Comparison of ENCODE assay signal across 10 mouse cellular contexts in genomic region chr15:80163274-80163673, GRCm38 (mm10). TPM values are rescaled to one million over a fixed set of nuclear protein-coding genes. Genes with fewer than 3 reads are reported as not detected.
DNase-seq lines count a peak whose midpoint lies in the region; ATAC-seq and TF ChIP-seq lines count a peak whose summit lies in the region.
"Had no signal": no experiment of that assay in that cellular context is flagged by ENCODE, and none has a peak within 500 bp of the region (broad histone marks: within the 10 kb centered on the region; RNA-seq: fewer than 3 reads in every experiment).

No protein-coding gene starts in this region.

- H3K27me3 ChIP-seq in heart, embryonic 16.5 days (ENCODE audit: control insufficient read depth, insufficient read depth, low read length) = no peaks in the 10 kb centered on the region
- no peaks in the 10 kb centered on the region for H3K27me3 ChIP-seq in heart, adult 2 months (ENCODE audit: control insufficient read depth, insufficient read depth, low read length)
- H3K27me3 ChIP-seq: stomach, embryonic 15.5 days had no signal

- TF ChIP-seq POLR2A in heart, adult 2 months (IDR thresholded peaks at IDR 0.05; ENCODE audit: insufficient read depth, low read depth, low read length) = no peak
- no peak for TF ChIP-seq POLR2A in olfactory bulb, adult 2 months (IDR thresholded peaks at IDR 0.05; ENCODE audit: insufficient read depth, low read depth, low read length)

- H3K9ac ChIP-seq in heart, embryonic 16.5 days (ENCODE audit: low read length) = no peak overlapping the region
- no peak overlapping the region for H3K9ac ChIP-seq in heart, adult 2 months (ENCODE audit: low read depth, low read length)
- H3K9ac ChIP-seq: stomach, embryonic 15.5 days had no signal

- no peak overlapping the region for H3K4me3 ChIP-seq in heart, embryonic 16.5 days (ENCODE audit: low read length)
- H3K4me3 ChIP-seq in heart, adult 2 months = no peak overlapping the region
- no peak overlapping the region for H3K4me3 ChIP-seq in olfactory bulb, adult 2 months (ENCODE audit: insufficient read depth, low read depth, low read length)
- H3K4me3 ChIP-seq: stomach, embryonic 15.5 days had no signal

- 69% methylated on average over 11 of the region's 11 CpGs for WGBS in heart, embryonic 16.5 days
- 49% methylated on average over 11 of the region's 11 CpGs for WGBS in heart, adult 2 months
- WGBS in olfactory bulb, adult 2 months = 59% methylated on average over 11 of the region's 11 CpGs

- H3K79me2 ChIP-seq in heart, adult 2 months (replicated peaks; ENCODE audit: control insufficient read depth, insufficient read depth, low read length) = no peaks in the 10 kb centered on the region

- DNase-seq in heart, adult 2 months = no peak
- peak; percentile 97 to 98 for DNase-seq in cerebellum, adult 18-20 months
- DNase-seq in layer of hippocampus, adult 18-20 months (ENCODE audit: low spot score in 2 of 2) = peak; percentile 61 to 79
- DNase-seq in yolk sac, embryonic 10.5 days (ENCODE audit: low spot score) = no peak
- no peak for DNase-seq in spleen, postnatal 4 days (ENCODE audit: low spot score in 2 of 2)
- DNase-seq in urinary bladder, postnatal 36 days (ENCODE audit: low spot score in 2 of 2) = no peak
- DNase-seq: liver had no signal

- no peak for ATAC-seq in heart, embryonic 16.5 days (replicated peaks; ENCODE audit: extremely low read depth, insufficient read depth, low FRiP score)

- 0 out of 2 replicates have a peak overlapping the region, but pooled peaks have one; percentile 7 for H3K27ac ChIP-seq in heart, embryonic 16.5 days (ENCODE audit: low read length)
- no peak overlapping the region for H3K27ac ChIP-seq in heart, adult 2 months
- H3K27ac ChIP-seq in olfactory bulb, adult 2 months (ENCODE audit: insufficient read depth, low read depth, low read length) = peak overlapping the region; percentile 42; the same call in 1 of the 2 replicates
- H3K27ac ChIP-seq: stomach, embryonic 15.5 days had no signal

- no peak overlapping the region for H3K4me2 ChIP-seq in heart, embryonic 16.5 days (ENCODE audit: low read depth, low read length)
- H3K4me2 ChIP-seq: stomach, embryonic 15.5 days had no signal

- H3K36me3 ChIP-seq in heart, embryonic 16.5 days (ENCODE audit: control insufficient read depth, insufficient read depth) = peaks cover 36% of the 10 kb centered on the region
- no peaks in the 10 kb centered on the region; the same call in 1 of the 2 replicates for H3K36me3 ChIP-seq in heart, adult 2 months (ENCODE audit: control insufficient read depth, insufficient read depth, low read length)

- peaks cover 7% of the 10 kb centered on the region; the same call in 1 of the 2 replicates for H3K4me1 ChIP-seq in heart, embryonic 16.5 days (ENCODE audit: control insufficient read depth, insufficient read depth, low read length)
- 0 out of 2 replicates have a peak, but pooled peaks cover 2% of the 10 kb centered on the region for H3K4me1 ChIP-seq in heart, adult 2 months (ENCODE audit: control insufficient read depth, insufficient read depth, low read length)
- peaks cover 47% of the 10 kb centered on the region for H3K4me1 ChIP-seq in olfactory bulb, adult 2 months (ENCODE audit: control insufficient read depth, insufficient read depth, low read length)

- no peak for TF ChIP-seq CTCF in heart, adult 2 months (IDR thresholded peaks at IDR 0.05)
- no peak for TF ChIP-seq CTCF in olfactory bulb, adult 2 months (IDR thresholded peaks at IDR 0.05; ENCODE audit: insufficient read depth, low read depth, low read length)

- no peak for TF ChIP-seq EP300 in heart, adult 2 months (IDR thresholded peaks at IDR 0.05; ENCODE audit: insufficient read depth, low read depth, low read length)

- H3K9me3 ChIP-seq in heart, embryonic 16.5 days (replicated peaks; ENCODE audit: control insufficient read depth, low read length) = no peaks in the 10 kb centered on the region
- H3K9me3 ChIP-seq: stomach, embryonic 15.5 days had no signal

- intact Hi-C loops in heart, adult 2 months (cut with DNase I) = no loop called here

RNA-seq across cellular contexts. Expression of gene Mgat3, which starts 10.2 kb away (rescaled TPM):
- polyA plus RNA-seq in heart, embryonic 16.5 days (2015; fragmentation: Nextera tagmentation; extraction: Ambion mirVana) = 1.3 and 1.5 TPM in 2 replicates
- 1 to 10 TPM; 2.3 to 3.5 TPM for total RNA-seq in heart, adult 2 months (2021)
- polyA plus RNA-seq in heart, adult 2 months (2012; rRNA removed) = 4.9 and 5.5 TPM in 2 replicates
- total RNA-seq in layer of hippocampus, adult 18-20 months (2021) = 100 to 1,000 TPM; 114 to 118 TPM
- 65.1 TPM in 1 of 2 replicates, not detected in the other for polyA plus RNA-seq in olfactory bulb, adult 2 months (2012; ENCODE audit: insufficient read depth, insufficient read length, low replicate concordance, missing spikeins)

RNA-seq across cellular contexts. Expression of gene Tab1, which starts 30.3 kb away (rescaled TPM):
- 29.9 and 33.4 TPM in 2 replicates for polyA plus RNA-seq in heart, embryonic 16.5 days (2015; fragmentation: Nextera tagmentation; extraction: Ambion mirVana)
- total RNA-seq in heart, adult 2 months (2021) = 10 to 100 TPM; 17.8 to 24.5 TPM
- polyA plus RNA-seq in heart, adult 2 months (2012; rRNA removed) = 24.1 and 29.3 TPM in 2 replicates
- total RNA-seq in layer of hippocampus, adult 18-20 months (2021) = 10 to 100 TPM; 21.2 to 23.4 TPM
- not detected in 2 replicates for polyA plus RNA-seq in olfactory bulb, adult 2 months (2012; ENCODE audit: insufficient read depth, insufficient read length, low replicate concordance, missing spikeins)

Comparison
In these comparisons a context has a peak if more than half of its experiments do, and no peak if none do; other contexts are left out.
1. DNase-seq: peak in cerebellum, adult 18-20 months (2 of 2) and layer of hippocampus, adult 18-20 months (2 of 2); none in heart, adult 2 months (0 of 2), yolk sac, embryonic 10.5 days (single experiment), spleen, postnatal 4 days (0 of 2) and urinary bladder, postnatal 36 days (0 of 2).